Mouse (Mus musculus) midbrain, postnatal 0 days (tissue): ENCODE measurements around the gene Rbl1. TPM values are rescaled to one million over a fixed set of nuclear protein-coding genes. Genes with fewer than 3 reads are reported as not detected.

Experiments used
- ATAC-seq: fragments of 200-750 bp; cut with Nextera tagmentation; 2 replicates; pipeline ENCODE4 v1.8.0; 2017; ENCODE audit warnings: moderate number of reproducible peaks, mild to moderate bottlenecking, moderate TSS enrichment, moderate library complexity; ENCODE audit not compliant: low FRiP score
- DNase-seq: peaks from one replicate; pipeline ENCODE4 v3.0.0-alpha.2; 2015; ENCODE audit warnings: low spot score
- H3K27ac ChIP-seq: fragments of 300-500 bp; sonication (generic); 2 replicates; pipeline ENCODE4 v1.5.1; 2014; ENCODE audit warnings: low read depth, mild to moderate bottlenecking, low read length, mixed read lengths
- H3K27me3 ChIP-seq: fragments of 300-500 bp; sonication (generic); 2 replicates; pipeline ENCODE4 v1.6.1; 2014; ENCODE audit warnings: low read length, control low read depth, mixed read lengths; ENCODE audit not compliant: insufficient read depth
- H3K36me3 ChIP-seq: fragments of 300-500 bp; sonication (generic); 2 replicates; pipeline ENCODE4 v1.6.1; 2014; ENCODE audit warnings: low read length, control low read depth, mixed read lengths; ENCODE audit not compliant: insufficient read depth
- H3K4me1 ChIP-seq: fragments of 300-500 bp; sonication (generic); 2 replicates; pipeline ENCODE4 v1.6.1; 2014; ENCODE audit warnings: mild to moderate bottlenecking, control low read depth, antibody characterized with exemption, low read length, mixed read lengths; ENCODE audit not compliant: insufficient read depth
- H3K4me2 ChIP-seq: fragments of 300-500 bp; sonication (generic); 2 replicates; pipeline ENCODE4 v1.6.1; 2014; ENCODE audit warnings: low read depth, mild to moderate bottlenecking, low read length, mixed read lengths; ENCODE audit not compliant: poor library complexity, severe bottlenecking
- H3K4me3 ChIP-seq: fragments of 300-500 bp; sonication (generic); 2 replicates; pipeline ENCODE4 v1.5.1; 2014; ENCODE audit warnings: low read depth, mild to moderate bottlenecking, low read length, moderate library complexity
- H3K9ac ChIP-seq: fragments of 300-500 bp; sonication (generic); replicated peaks from 2 replicates; pipeline ENCODE4 v1.6.1; 2014; ENCODE audit warnings: mild to moderate bottlenecking, low read length, moderate library complexity, mixed read lengths; ENCODE audit not compliant: poor library complexity, severe bottlenecking
- H3K9me3 ChIP-seq: fragments of 300-500 bp; sonication (generic); 2 replicates; pipeline ENCODE4 v1.6.1; 2016; ENCODE audit warnings: low read length, control low read depth
- CTCF ChIP-seq: IDR thresholded peaks from 2 replicates; pipeline ENCODE4 v1.5.1; 2016; ENCODE audit warnings: antibody characterized with exemption, mild to moderate bottlenecking
- WGBS: fragments of 180-500 bp; shearing (Covaris S2); extraction: QIAGEN DNeasy Blood & Tissue Kit; methylation state at CpG from one replicate; pipeline ENCODE4 v1.1.7; 2014; 5-methylcytosine and 5-hydroxymethylcytosine counted together
- polyA plus RNA-seq: library from polyadenylated mRNA; unstranded; fragments of >200 nt; fragmentation: Nextera tagmentation; extraction: Ambion mirVana; gene quantifications from 2 replicates; pipeline ENCODE4 v1.2.1, GENCODE M21; 2015
- total RNA-seq: library from RNA; depleted of rRNA; stranded (reverse); fragments of >200 nt; gene quantifications from 2 replicates; pipeline ENCODE4 v1.2.3, GENCODE M21; 2014

Gene Rbl1
- total and polyA plus RNA-seq, 2 experiments from 2014 or later = 3.8 to 8.0 TPM

- peaks cover 2% of the 10 kb centered on the region for H3K36me3 ChIP-seq
- H3K27ac ChIP-seq = no peak overlapping the region
- H3K4me1 ChIP-seq = no peaks in the 10 kb centered on the region
- DNase-seq (no peak), ATAC-seq (no peak)
- H3K27me3 ChIP-seq = no peaks in the 10 kb centered on the region
- 95% methylated on average over 2 of the region's 2 CpGs for WGBS
- no peak overlapping the region for H3K4me3 ChIP-seq
- no peak overlapping the region for H3K9ac ChIP-seq
- no peak overlapping the region for H3K4me2 ChIP-seq
- TF ChIP-seq CTCF = no peak
- no peaks in the 10 kb centered on the region for H3K9me3 ChIP-seq
These were observed 40.2 kb downstream of the Rbl1 start for GRCm38 (mm10) chr2:157164101-157164500.

GRCm38 (mm10) chr2:157156079-157156478 is 48.3 kb downstream of the Rbl1 start:
- Histone ChIP-seq H3K4me1 (no peaks in the 10 kb centered on the region), H3K9ac (no peak overlapping the region), H3K27ac (no peak overlapping the region), H3K27me3 (no peaks in the 10 kb centered on the region), H3K4me3 (no peak overlapping the region), H3K4me2 (no peak overlapping the region), H3K9me3 (no peaks in the 10 kb centered on the region), H3K36me3 (peaks cover 13% of the 10 kb centered on the region)
- no peak for DNase-seq
- 97% methylated on average over 1 of the region's 1 CpGs for WGBS
- no peak for TF ChIP-seq CTCF
- no peak for ATAC-seq

- no peak overlapping the region for H3K4me3 ChIP-seq
- no peaks in the 10 kb centered on the region for H3K4me1 ChIP-seq
- TF ChIP-seq CTCF = no peak
- H3K4me2 ChIP-seq = no peak overlapping the region
- H3K9me3 ChIP-seq = no peaks in the 10 kb centered on the region
- H3K27me3 ChIP-seq = no peaks in the 10 kb centered on the region
- DNase-seq (no peak), ATAC-seq (no peak)
- 86% methylated on average over 2 of the region's 2 CpGs for WGBS
- H3K9ac ChIP-seq = no peak overlapping the region
- peaks cover 17% of the 10 kb centered on the region for H3K36me3 ChIP-seq
- H3K27ac ChIP-seq = no peak overlapping the region
These were observed 51.1 kb downstream of the Rbl1 start for GRCm38 (mm10) chr2:157153235-157153634.

- Histone ChIP-seq H3K27ac (no peak overlapping the region), H3K4me2 (no peak overlapping the region), H3K4me3 (no peak overlapping the region), H3K9me3 (no peaks in the 10 kb centered on the region), H3K4me1 (no peaks in the 10 kb centered on the region), H3K36me3 (peaks cover 12% of the 10 kb centered on the region), H3K27me3 (no peaks in the 10 kb centered on the region), H3K9ac (no peak overlapping the region)
- no peak for TF ChIP-seq CTCF
- ATAC-seq (no peak), DNase-seq (no peak)
- WGBS = 92% methylated on average over 5 of the region's 5 CpGs
These were observed 55.9 kb downstream of the Rbl1 start for GRCm38 (mm10) chr2:157148417-157148816.

- H3K4me3 ChIP-seq = no peak overlapping the region
- no peak overlapping the region for H3K4me2 ChIP-seq
- ATAC-seq (no peak), DNase-seq (no peak)
- WGBS = 93% methylated on average over 9 of the region's 9 CpGs
- peaks cover 10% of the 10 kb centered on the region for H3K36me3 ChIP-seq
- H3K9ac ChIP-seq = no peak overlapping the region
- H3K27ac ChIP-seq = no peak overlapping the region
- H3K27me3 ChIP-seq = no peaks in the 10 kb centered on the region
- no peak for TF ChIP-seq CTCF
- H3K4me1 ChIP-seq = no peaks in the 10 kb centered on the region
- H3K9me3 ChIP-seq = no peaks in the 10 kb centered on the region
These were observed 56.8 kb downstream of the Rbl1 start for GRCm38 (mm10) chr2:157147397-157148020.

GRCm38 (mm10) chr2:157145173-157145572 is 59.2 kb downstream of the Rbl1 start:
- H3K4me3 ChIP-seq = no peak overlapping the region
- no peak overlapping the region for H3K4me2 ChIP-seq
- 72% methylated on average over 1 of the region's 1 CpGs for WGBS
- ATAC-seq (no peak), DNase-seq (no peak)
- no peak overlapping the region for H3K27ac ChIP-seq
- H3K27me3 ChIP-seq = no peaks in the 10 kb centered on the region
- no peak for TF ChIP-seq CTCF
- no peak overlapping the region for H3K9ac ChIP-seq
- H3K9me3 ChIP-seq = no peaks in the 10 kb centered on the region
- H3K4me1 ChIP-seq = no peaks in the 10 kb centered on the region
- peaks cover 9% of the 10 kb centered on the region for H3K36me3 ChIP-seq
